Mouse (Mus musculus): ENCODE measurements around the gene Rnase2b.

- TF ChIP-seq TAL1 (IDR thresholded peaks at IDR 0.05; ENCODE audit: low read length), result no peak
- no peak for TF ChIP-seq GATA1 (IDR thresholded peaks at IDR 0.05; ENCODE audit: low read length)
Observed at GRCm38 (mm10) chr14:51132372-51132771, 29.7 kb upstream of the Rnase2b start.
